Mouse (Mus musculus): ENCODE data around the gene Nek3. TPM values are rescaled to one million over a fixed set of nuclear protein-coding genes. Genes with fewer than 3 reads are reported as not detected.

Nek3 gene
- total and polyA plus RNA-seq, 3 experiments = 3.4 to 4.7 (median 4.4) TPM

- Histone ChIP-seq H3K9ac (ENCODE audit: insufficient read depth, low read depth) (no peak overlapping the region), H3K4me1 (ENCODE audit: control insufficient read depth in 1 of 2, insufficient read depth in 2 of 2) (peaks cover 2 to 9% of the 10 kb centered on the region in 2 experiments), H3K9me3 (replicated peaks; ENCODE audit: low read length) (peaks cover 3% of the 10 kb centered on the region), H3K4me3 (replicated peaks in 1 of 3; ENCODE audit: low read depth in 2 of 3, low read length in 2 of 3, poor library complexity in 1 of 3) (no peak overlapping the region), H3K4me2 (ENCODE audit: insufficient read depth, low read depth, poor library complexity, severe bottlenecking) (no peak overlapping the region), H3K27me3 (replicated peaks) (no peaks in the 10 kb centered on the region), H3K79me2 (replicated peaks; ENCODE audit: control insufficient read depth, extremely low read depth, insufficient read depth, poor library complexity, severe bottlenecking) (peaks cover 10% of the 10 kb centered on the region), H3K36me3 (replicated peaks in 1 of 2; ENCODE audit: control insufficient read depth in 1 of 2, insufficient read depth in 1 of 2, low read length in 1 of 2) (peaks cover 11 to 45% of the 10 kb centered on the region in 2 experiments), H3K27ac (ENCODE audit: insufficient read depth, low read depth) (no peak overlapping the region)
- TF ChIP-seq BHLHE40 (IDR thresholded peaks at IDR 0.05; ENCODE audit: low read depth, low read length) (0 out of 2 replicates have a peak, but pooled peaks have one; percentile 7), POLR2A (IDR thresholded peaks at IDR 0.05; ENCODE audit: low read depth, low read length) (no peak), NELFE (IDR thresholded peaks at IDR 0.05; ENCODE audit: low read depth, low read length) (no peak)
- in situ Hi-C loops (cut with MboI; ENCODE audit: low pct_ligation_motif_present, low pct_unique_long_range_greater_than_20kb, low sequenced_read_pairs) = loop anchor here (10.0 kb wide), 1 partner anchor 187 kb away; no protein-coding TSS in a partner anchor
- no peak for DNase-seq (ENCODE audit: extremely low read depth)
- dilution Hi-C loops (cut with MboI; ENCODE audit: extremely low pct_ligation_motif_present, extremely low pct_unique_long_range_greater_than_20kb, low sequenced_read_pairs) = no loop called here
Observed at GRCm38 (mm10) chr8:22197914-22198313, 31.7 kb upstream of the Nek3 start.

- Histone ChIP-seq H3K9ac (ENCODE audit: insufficient read depth, low read depth) (peak overlapping the region; percentile 73), H3K9me3 (replicated peaks; ENCODE audit: low read length) (no peaks in the 10 kb centered on the region), H3K79me2 (replicated peaks; ENCODE audit: control insufficient read depth, extremely low read depth, insufficient read depth, poor library complexity, severe bottlenecking) (peaks cover 10% of the 10 kb centered on the region), H3K4me1 (ENCODE audit: control insufficient read depth in 1 of 2, insufficient read depth in 2 of 2) (peaks cover 2 to 9% of the 10 kb centered on the region in 2 experiments), H3K4me3 (replicated peaks in 1 of 3; ENCODE audit: low read depth in 2 of 3, low read length in 2 of 3, poor library complexity in 1 of 3) (peak overlapping the region; percentile 78 to 89 (median 79)), H3K27me3 (replicated peaks) (peaks cover 9% of the 10 kb centered on the region), H3K4me2 (ENCODE audit: insufficient read depth, low read depth, poor library complexity, severe bottlenecking) (peak overlapping the region; percentile 74), H3K27ac (ENCODE audit: insufficient read depth, low read depth) (peak overlapping the region; percentile 34; the same call in 1 of the 2 replicates), H3K36me3 (replicated peaks in 1 of 2; ENCODE audit: control insufficient read depth in 1 of 2, insufficient read depth in 1 of 2, low read length in 1 of 2) (peaks cover 4 to 10% of the 10 kb centered on the region in 2 experiments)
- dilution Hi-C loops (cut with MboI; ENCODE audit: extremely low pct_ligation_motif_present, extremely low pct_unique_long_range_greater_than_20kb, low sequenced_read_pairs) (no loop called here), in situ Hi-C loops (cut with MboI; ENCODE audit: low pct_ligation_motif_present, low pct_unique_long_range_greater_than_20kb, low sequenced_read_pairs) (loop anchor here (10.0 kb wide), 1 partner anchor 191 kb away; no protein-coding TSS in a partner anchor)
- DNase-seq (ENCODE audit: extremely low read depth) = peak; percentile 44
- TF ChIP-seq TBP (conservative IDR thresholded peaks at IDR 0.05; ENCODE audit: low read depth, low read length) = 0 out of 2 replicates have a peak, but pooled peaks have one; percentile 55
- 0 out of 2 replicates have a peak, but pooled peaks have one; percentile 35 for TF ChIP-seq CHD1 (IDR thresholded peaks at IDR 0.05; ENCODE audit: low read depth, low read length)
- no peak for TF ChIP-seq JUND (conservative IDR thresholded peaks at IDR 0.05; ENCODE audit: low read depth, low read length)
- TF ChIP-seq USF1 (IDR thresholded peaks at IDR 0.05; ENCODE audit: low read depth, low read length) = no peak
- TF ChIP-seq SIN3A (IDR thresholded peaks at IDR 0.05; ENCODE audit: low read length) = 0 out of 2 replicates have a peak, but pooled peaks have one; percentile 3
- 0 out of 2 replicates have a peak, but pooled peaks have one; percentile 3 for TF ChIP-seq MAZ (IDR thresholded peaks at IDR 0.05; ENCODE audit: low read depth, low read length)
- no peak for TF ChIP-seq ZC3H11A (IDR thresholded peaks at IDR 0.05; ENCODE audit: low read depth, low read length)
Observed at GRCm38 (mm10) chr8:22193432-22194010, 27.3 kb upstream of the Nek3 start.

- H3K4me3 ChIP-seq (replicated peaks in 1 of 3; ENCODE audit: low read depth in 2 of 3, low read length in 2 of 3, poor library complexity in 1 of 3) = peak within 1 kb of the TSS; percentile 78 to 89 (median 79)
- H3K9me3 ChIP-seq (replicated peaks; ENCODE audit: low read length) = no peaks in the 10 kb centered on the region
- H3K79me2 ChIP-seq (replicated peaks; ENCODE audit: control insufficient read depth, extremely low read depth, insufficient read depth, poor library complexity, severe bottlenecking) = peaks cover 10% of the 10 kb centered on the region
- H3K27me3 ChIP-seq (replicated peaks) = peaks cover 16% of the 10 kb centered on the region
- peak within 1 kb of the TSS; percentile 84 for H3K27ac ChIP-seq (ENCODE audit: insufficient read depth, low read depth)
- H3K9ac ChIP-seq (ENCODE audit: insufficient read depth, low read depth) = peak within 1 kb of the TSS; percentile 73
- peak within 1 kb of the TSS; percentile 74 for H3K4me2 ChIP-seq (ENCODE audit: insufficient read depth, low read depth, poor library complexity, severe bottlenecking)
- peaks cover 2 to 9% of the 10 kb centered on the region in 2 experiments for H3K4me1 ChIP-seq (ENCODE audit: control insufficient read depth in 1 of 2, insufficient read depth in 2 of 2)
- peak; percentile 73 for DNase-seq (ENCODE audit: extremely low read depth)
- in situ Hi-C loops (cut with MboI; ENCODE audit: low pct_ligation_motif_present, low pct_unique_long_range_greater_than_20kb, low sequenced_read_pairs) = loop anchor here (10.0 kb wide), 1 partner anchor 192 kb away; no protein-coding TSS in a partner anchor
- dilution Hi-C loops (cut with MboI; ENCODE audit: extremely low pct_ligation_motif_present, extremely low pct_unique_long_range_greater_than_20kb, low sequenced_read_pairs) = no loop called here
- peaks cover 2 to 6% of the 10 kb centered on the region in 2 experiments for H3K36me3 ChIP-seq (replicated peaks in 1 of 2; ENCODE audit: control insufficient read depth in 1 of 2, insufficient read depth in 1 of 2, low read length in 1 of 2)
- TF ChIP-seq USF1 (IDR thresholded peaks at IDR 0.05; ENCODE audit: low read depth, low read length) (no peak), JUND (conservative IDR thresholded peaks at IDR 0.05; ENCODE audit: low read depth, low read length) (no peak), ZMIZ1 (IDR thresholded peaks at IDR 0.05; ENCODE audit: low read depth, low read length) (peak; percentile 83; the same call in 1 of the 2 replicates), HCFC1 (IDR thresholded peaks at IDR 0.05; ENCODE audit: low read depth, low read length) (peak; percentile 76), MYC (IDR thresholded peaks at IDR 0.05; ENCODE audit: low read depth, low read length) (no peak), PAX5 (IDR thresholded peaks at IDR 0.05; ENCODE audit: low read length) (no peak), NELFE (IDR thresholded peaks at IDR 0.05; ENCODE audit: low read depth, low read length) (peak; percentile 90), SIN3A (IDR thresholded peaks at IDR 0.05; ENCODE audit: low read length) (peak; percentile 82), TBP (conservative IDR thresholded peaks at IDR 0.05; ENCODE audit: low read depth, low read length) (no peak), ZNF384 (IDR thresholded peaks at IDR 0.05; ENCODE audit: low read depth, low read length) (peak; percentile 59; the same call in 1 of the 2 replicates), ELF1 (IDR thresholded peaks at IDR 0.05; ENCODE audit: low read depth, low read length) (peak; percentile 74; the same call in 1 of the 2 replicates), ZKSCAN1 (IDR thresholded peaks at IDR 0.05; ENCODE audit: borderline replicate concordance, low read depth, low read length) (no peak), MEF2A (IDR thresholded peaks at IDR 0.05; ENCODE audit: borderline replicate concordance, low read depth, low read length) (peak; percentile 60; the same call in 1 of the 2 replicates), ETS1 (conservative IDR thresholded peaks at IDR 0.05; ENCODE audit: low read depth, low read length) (no peak), POLR2A (IDR thresholded peaks at IDR 0.05; ENCODE audit: low read depth, low read length) (peak; percentile 77), USF2 (conservative IDR thresholded peaks at IDR 0.05; ENCODE audit: low read depth, low read length) (no peak)
Observed at GRCm38 (mm10) chr8:22192660-22193431, 26.6 kb upstream of the Nek3 start, which contains the start of gene Vps36. Vps36 (plus strand) TSS chr8:22192809.
